In genomic region chr19:56363721-56364460, GRCm38 (mm10) we compare ENCODE assay signal across 14 mouse cellular contexts. TPM values are rescaled to one million over a fixed set of nuclear protein-coding genes. Genes with fewer than 3 reads are reported as not detected.
DNase-seq lines count a peak whose midpoint lies in the region; ATAC-seq and TF ChIP-seq lines count a peak whose summit lies in the region.
"Had no signal": no experiment of that assay in that cellular context is flagged by ENCODE, and none has a peak within 500 bp of the region (broad histone marks: within the 10 kb centered on the region; RNA-seq: fewer than 3 reads in every experiment).

No protein-coding gene starts in this region.

- no peaks in the 10 kb centered on the region for H3K9me3 ChIP-seq in kidney, embryonic 16.5 days (ENCODE audit: low read length)
- no peaks in the 10 kb centered on the region for H3K9me3 ChIP-seq in lung, embryonic 15.5 days
- H3K9me3 ChIP-seq: limb, embryonic 15.5 days had no signal

- no peaks in the 10 kb centered on the region for H3K27me3 ChIP-seq in kidney, embryonic 16.5 days (ENCODE audit: insufficient read depth, low read length)
- H3K27me3 ChIP-seq in kidney, adult 2 months (replicated peaks; ENCODE audit: control insufficient read depth, insufficient read depth, low read length), result no peaks in the 10 kb centered on the region
- H3K27me3 ChIP-seq in lung, embryonic 15.5 days, result no peaks in the 10 kb centered on the region

- no peak for DNase-seq in kidney, adult 2 months
- peak; percentile 54 for DNase-seq in A20 (ENCODE audit: low read depth, low spot score)
- peak; percentile 41 to 68 for DNase-seq in thymus, adult 18-20 months
- no peak for DNase-seq in gastrocnemius, adult 8-10 months (ENCODE audit: low spot score in 2 of 2)
- DNase-seq in adrenal gland, postnatal 14 days, result no peak
- DNase-seq: cerebellum, adult 9-10 months; heart, adult 2 months; heart, postnatal 36 days; layer of hippocampus, postnatal 36 days had no signal

- TF ChIP-seq CTCF in kidney, adult 2 months (conservative IDR thresholded peaks at IDR 0.05; ENCODE audit: insufficient read depth, insufficient read length, low read depth, low read length), result no peak

- H3K36me3 ChIP-seq in kidney, embryonic 16.5 days (ENCODE audit: insufficient read depth, low read length), result no peaks in the 10 kb centered on the region
- H3K36me3 ChIP-seq in kidney, adult 2 months (ENCODE audit: control insufficient read depth, insufficient read depth, low read length), result no peaks in the 10 kb centered on the region
- H3K36me3 ChIP-seq in lung, embryonic 15.5 days, result no peaks in the 10 kb centered on the region
- H3K36me3 ChIP-seq: limb, embryonic 15.5 days had no signal

- H3K4me2 ChIP-seq in kidney, embryonic 16.5 days (replicated peaks; ENCODE audit: low read depth, low read length), result peak overlapping the region; percentile 7; the same call in 1 of the 2 replicates
- H3K4me2 ChIP-seq in lung, embryonic 15.5 days, result no peak overlapping the region
- H3K4me2 ChIP-seq: limb, embryonic 15.5 days had no signal

- no peak overlapping the region for H3K4me3 ChIP-seq in kidney, embryonic 16.5 days (ENCODE audit: low read length)
- H3K4me3 ChIP-seq in kidney, adult 2 months (ENCODE audit: insufficient read depth, low read depth, low read length), result no peak overlapping the region
- H3K4me3 ChIP-seq in lung, embryonic 15.5 days, result no peak overlapping the region
- H3K4me3 ChIP-seq: heart, adult 2 months; limb, embryonic 15.5 days had no signal

- no peak for TF ChIP-seq POLR2A in kidney, adult 2 months (IDR thresholded peaks at IDR 0.05; ENCODE audit: low read depth, low read length)

- 54% methylated on average over 15 of the region's 15 CpGs for WGBS in kidney, embryonic 16.5 days
- WGBS in kidney, adult 2 months, result 72% methylated on average over 15 of the region's 15 CpGs
- WGBS in lung, embryonic 15.5 days, result 30% methylated on average over 15 of the region's 15 CpGs

- H3K4me1 ChIP-seq in kidney, embryonic 16.5 days (ENCODE audit: insufficient read depth, low read length), result peaks cover 8% of the 10 kb centered on the region; the same call in 1 of the 2 replicates
- no peaks in the 10 kb centered on the region for H3K4me1 ChIP-seq in kidney, adult 2 months (ENCODE audit: control insufficient read depth, insufficient read depth, low read length)
- H3K4me1 ChIP-seq in lung, embryonic 15.5 days, result peaks cover 18% of the 10 kb centered on the region

- ATAC-seq in kidney, embryonic 16.5 days (ENCODE audit: low FRiP score, low TSS enrichment), result 0 out of 2 replicates have a peak, but pooled peaks have one; percentile 67
- ATAC-seq in lung, embryonic 15.5 days (ENCODE audit: borderline replicate concordance, extremely low read depth, low FRiP score, low TSS enrichment), result peak; percentile 55; the same call in 1 of the 2 replicates
- ATAC-seq: CD4-positive, CD25-positive, alpha-beta regulatory T cell, adult 4 months; inflammation-experienced regulatory T-cells, adult 6 months had no signal

- no peak overlapping the region for H3K9ac ChIP-seq in kidney, embryonic 16.5 days (replicated peaks; ENCODE audit: low read length)
- H3K9ac ChIP-seq in lung, embryonic 15.5 days, result no peak overlapping the region
- H3K9ac ChIP-seq: limb, embryonic 15.5 days had no signal

- H3K27ac ChIP-seq in kidney, embryonic 16.5 days (ENCODE audit: low read length), result 0 out of 2 replicates have a peak overlapping the region, but pooled peaks have one; percentile 52
- no peak overlapping the region for H3K27ac ChIP-seq in kidney, adult 2 months (ENCODE audit: insufficient read depth, low read depth, low read length)
- H3K27ac ChIP-seq in lung, embryonic 15.5 days, result 0 out of 2 replicates have a peak overlapping the region, but pooled peaks have one; percentile 19
- H3K27ac ChIP-seq: heart, adult 2 months; limb, embryonic 15.5 days had no signal

RNA-seq across cellular contexts. Expression of gene Nrap, which starts 25.9 kb away (rescaled TPM):
- polyA plus RNA-seq in kidney, embryonic 16.5 days (2015; fragmentation: Nextera tagmentation; extraction: Ambion mirVana), result 0.36 and 0.37 TPM in 2 replicates
- polyA plus RNA-seq in kidney, adult 2 months (2012; rRNA removed), result 1.1 and 5.0 TPM in 2 replicates
- 0.86 and 1.0 TPM in 2 replicates for polyA plus RNA-seq in lung, embryonic 15.5 days (2015; fragmentation: Nextera tagmentation; extraction: Ambion mirVana)
- 100 to 1,000 TPM; 779 to 919 (median 871) TPM for total RNA-seq in gastrocnemius, adult 8-10 months (2022)
- 0.11 TPM in 2 replicates for total RNA-seq in adrenal gland, postnatal 14 days (2021)
- polyA plus RNA-seq: inflammation-experienced regulatory T-cells, adult 6 months had no signal

RNA-seq across cellular contexts. Expression of gene Casp7, which starts 33.0 kb away (rescaled TPM):
- polyA plus RNA-seq in kidney, embryonic 16.5 days (2015; fragmentation: Nextera tagmentation; extraction: Ambion mirVana), result 26.6 and 27.2 TPM in 2 replicates
- polyA plus RNA-seq in kidney, adult 2 months (2012; rRNA removed), result 12.0 and 12.4 TPM in 2 replicates
- 33.4 and 34.8 TPM in 2 replicates for polyA plus RNA-seq in lung, embryonic 15.5 days (2015; fragmentation: Nextera tagmentation; extraction: Ambion mirVana)
- total RNA-seq in gastrocnemius, adult 8-10 months (2022), result 1 to 10 TPM; 3.1 to 5.9 (median 4.7) TPM
- total RNA-seq in adrenal gland, postnatal 14 days (2021), result 13.7 and 15.7 TPM in 2 replicates

Comparison
In these comparisons a context has a peak if more than half of its experiments do, and no peak if none do; other contexts are left out.
1. DNase-seq: peak in A20 (single experiment) and thymus, adult 18-20 months (2 of 2); none in kidney, adult 2 months (single experiment), gastrocnemius, adult 8-10 months (0 of 2) and adrenal gland, postnatal 14 days (single experiment).